Mouse (Mus musculus): ENCODE measurements around the gene Ppm1f. TPM values are rescaled to one million over a fixed set of nuclear protein-coding genes. Genes with fewer than 3 reads are reported as not detected.
"Not testable (repeated sequence)": the region's sequence is repeated elsewhere in the genome, so short reads cannot be mapped to it uniquely, and the experiment has no call there.

The Ppm1f gene
- polyA plus RNA-seq, 1 experiment, result 26.5 TPM

DNA sequence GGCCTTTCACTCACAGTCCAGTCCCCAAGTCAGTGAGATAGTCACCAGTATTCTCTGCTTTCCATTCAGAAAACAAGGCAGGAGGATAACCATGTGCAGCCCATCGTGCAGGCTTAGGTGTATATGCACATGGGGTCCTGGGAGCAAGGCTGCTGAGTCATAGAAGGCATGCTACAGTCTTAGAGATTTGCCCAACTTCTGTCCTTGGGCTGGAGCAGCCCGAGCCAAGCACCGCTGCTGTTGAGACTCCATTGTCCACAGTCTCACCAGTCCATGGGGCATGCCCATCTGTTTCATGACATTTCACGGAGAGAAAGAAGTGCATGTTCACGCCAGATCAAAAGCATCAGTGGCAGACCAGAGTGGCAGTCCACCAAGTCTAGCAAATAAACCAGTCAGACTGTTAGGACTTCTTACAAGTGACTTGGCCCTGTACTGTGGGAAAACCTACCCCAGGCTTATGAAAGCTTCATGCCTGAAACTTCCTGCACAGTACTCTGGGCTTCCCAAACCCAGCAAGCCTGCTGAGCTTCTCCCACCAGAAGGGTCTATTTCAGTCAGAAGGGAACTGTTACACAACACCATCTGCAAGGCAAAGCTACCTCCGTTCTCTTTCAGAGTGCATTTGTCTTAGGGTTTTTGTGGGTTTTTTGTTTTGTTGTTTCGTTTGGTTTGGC, 22.3 kb downstream of the Ppm1f start:
- Histone ChIP-seq H3K4me1 (ENCODE audit: control insufficient read depth, insufficient read depth, low read length) (peaks cover 3% of the 10 kb centered on the region), H3K9me3 (replicated peaks; ENCODE audit: control insufficient read depth, insufficient read depth, low read length, poor library complexity, severe bottlenecking) (no peaks in the 10 kb centered on the region), H3K27ac (ENCODE audit: insufficient read depth, low read length) (no peak overlapping the region), H3K9ac (ENCODE audit: low read depth, poor library complexity, severe bottlenecking) (no peak overlapping the region), H3K27me3 (ENCODE audit: control insufficient read depth, insufficient read depth, low read length, poor library complexity, severe bottlenecking) (no peaks in the 10 kb centered on the region), H3K36me3 (ENCODE audit: control insufficient read depth, insufficient read depth, low read length, poor library complexity, severe bottlenecking) (peaks cover 46% of the 10 kb centered on the region), H3K4me3 (ENCODE audit: low read depth, low read length) (no peak overlapping the region)
- no peak for TF ChIP-seq EP300 (IDR thresholded peaks at IDR 0.05; ENCODE audit: insufficient read depth, low read depth, low read length)
- no peak for TF ChIP-seq POLR2A (IDR thresholded peaks at IDR 0.05; ENCODE audit: insufficient read depth, low read length)
- TF ChIP-seq CTCF (IDR thresholded peaks at IDR 0.05; ENCODE audit: low read depth, low read length), result no peak

DNA sequence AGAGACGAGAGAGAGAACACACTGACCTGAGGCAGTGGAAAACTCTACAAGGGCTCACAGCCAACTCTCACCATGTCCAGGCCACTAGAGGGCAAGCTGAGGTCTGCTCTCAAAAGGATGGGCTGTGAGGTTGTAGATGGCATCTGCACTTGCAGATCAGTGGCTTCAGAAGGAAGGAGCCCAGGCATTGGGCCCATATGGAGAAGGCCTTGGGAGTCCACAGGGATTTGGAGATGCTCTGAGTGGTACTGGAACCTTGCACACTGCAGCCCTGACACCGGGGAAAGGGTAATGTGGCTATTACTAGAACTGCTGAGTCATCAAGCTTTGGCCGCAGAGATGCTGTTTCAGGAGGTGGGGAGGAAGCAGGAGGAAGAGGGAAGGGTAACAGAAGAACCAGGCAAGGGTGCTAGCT, 24.8 kb downstream of the Ppm1f start:
- Histone ChIP-seq H3K27ac (ENCODE audit: insufficient read depth, low read length) (no peak overlapping the region), H3K27me3 (ENCODE audit: control insufficient read depth, insufficient read depth, low read length, poor library complexity, severe bottlenecking) (no peaks in the 10 kb centered on the region), H3K9ac (ENCODE audit: low read depth, poor library complexity, severe bottlenecking) (no peak overlapping the region), H3K9me3 (replicated peaks; ENCODE audit: control insufficient read depth, insufficient read depth, low read length, poor library complexity, severe bottlenecking) (no peaks in the 10 kb centered on the region), H3K4me3 (ENCODE audit: low read depth, low read length) (no peak overlapping the region), H3K4me1 (ENCODE audit: control insufficient read depth, insufficient read depth, low read length) (peaks cover 3% of the 10 kb centered on the region), H3K36me3 (ENCODE audit: control insufficient read depth, insufficient read depth, low read length, poor library complexity, severe bottlenecking) (peaks cover 41% of the 10 kb centered on the region)
- TF ChIP-seq EP300 (IDR thresholded peaks at IDR 0.05; ENCODE audit: insufficient read depth, low read depth, low read length) (no peak), CTCF (IDR thresholded peaks at IDR 0.05; ENCODE audit: low read depth, low read length) (peak; percentile 62)

DNA sequence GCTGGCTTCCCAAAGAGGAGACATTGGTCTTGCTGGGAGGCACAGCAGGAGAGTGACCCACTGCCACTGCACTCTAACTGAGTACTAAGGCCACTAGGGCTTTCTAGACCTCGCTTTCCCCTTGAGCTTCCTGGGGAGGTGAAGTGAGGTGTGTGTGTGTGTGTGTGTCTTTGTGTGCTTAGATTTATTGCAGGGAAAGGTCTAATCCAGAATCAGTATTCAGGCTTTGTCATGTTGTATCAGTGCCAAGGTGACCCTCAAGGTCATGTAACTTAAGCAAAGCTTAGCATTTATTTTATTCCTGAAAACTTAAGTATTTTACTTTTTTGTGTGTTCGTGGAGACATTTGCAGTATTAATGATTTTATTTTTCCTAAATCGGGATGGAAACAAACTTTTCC, 28.2 kb downstream of the Ppm1f start:
- H3K9ac ChIP-seq (ENCODE audit: low read depth, poor library complexity, severe bottlenecking), result no peak overlapping the region
- TF ChIP-seq CTCF (IDR thresholded peaks at IDR 0.05; ENCODE audit: low read depth, low read length) (no peak), POLR2A (IDR thresholded peaks at IDR 0.05; ENCODE audit: insufficient read depth, low read length) (no peak), EP300 (IDR thresholded peaks at IDR 0.05; ENCODE audit: insufficient read depth, low read depth, low read length) (no peak)
- H3K4me3 ChIP-seq (ENCODE audit: low read depth, low read length), result no peak overlapping the region
- H3K36me3 ChIP-seq (ENCODE audit: control insufficient read depth, insufficient read depth, low read length, poor library complexity, severe bottlenecking), result peaks cover 25% of the 10 kb centered on the region
- H3K27ac ChIP-seq (ENCODE audit: insufficient read depth, low read length), result no peak overlapping the region
- no peaks in the 10 kb centered on the region for H3K27me3 ChIP-seq (ENCODE audit: control insufficient read depth, insufficient read depth, low read length, poor library complexity, severe bottlenecking)
- H3K9me3 ChIP-seq (replicated peaks; ENCODE audit: control insufficient read depth, insufficient read depth, low read length, poor library complexity, severe bottlenecking), result no peaks in the 10 kb centered on the region
- peaks cover 3% of the 10 kb centered on the region for H3K4me1 ChIP-seq (ENCODE audit: control insufficient read depth, insufficient read depth, low read length)

DNA sequence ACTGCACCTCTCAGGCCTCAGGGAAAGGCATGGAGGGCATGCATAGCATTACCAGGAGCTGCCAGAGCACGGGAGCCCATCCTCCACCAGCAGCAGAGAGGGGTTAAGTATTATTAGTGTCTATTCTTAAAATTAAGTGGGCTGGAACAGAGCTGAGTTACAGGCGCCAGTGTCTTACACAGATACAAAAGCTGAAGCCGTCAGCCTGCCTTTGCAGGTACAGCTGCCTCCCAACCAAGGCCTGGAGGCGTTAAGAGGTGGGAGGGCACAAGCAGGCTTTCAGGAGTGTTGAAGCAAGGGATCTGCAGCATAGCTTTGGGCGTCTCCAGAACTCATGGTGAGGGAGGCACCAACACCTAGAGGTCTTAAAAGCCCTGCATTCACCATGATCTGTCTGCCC, 30.3 kb downstream of the Ppm1f start:
- no peak overlapping the region for H3K9ac ChIP-seq (ENCODE audit: low read depth, poor library complexity, severe bottlenecking)
- no peak overlapping the region for H3K27ac ChIP-seq (ENCODE audit: insufficient read depth, low read length)
- peaks cover 18% of the 10 kb centered on the region for H3K36me3 ChIP-seq (ENCODE audit: control insufficient read depth, insufficient read depth, low read length, poor library complexity, severe bottlenecking)
- H3K27me3 ChIP-seq (ENCODE audit: control insufficient read depth, insufficient read depth, low read length, poor library complexity, severe bottlenecking), result no peaks in the 10 kb centered on the region
- no peak overlapping the region for H3K4me3 ChIP-seq (ENCODE audit: low read depth, low read length)
- H3K9me3 ChIP-seq (replicated peaks; ENCODE audit: control insufficient read depth, insufficient read depth, low read length, poor library complexity, severe bottlenecking), result no peaks in the 10 kb centered on the region; the same call in 1 of the 2 replicates
- TF ChIP-seq CTCF (IDR thresholded peaks at IDR 0.05; ENCODE audit: low read depth, low read length) (no peak), EP300 (IDR thresholded peaks at IDR 0.05; ENCODE audit: insufficient read depth, low read depth, low read length) (no peak), POLR2A (IDR thresholded peaks at IDR 0.05; ENCODE audit: insufficient read depth, low read length) (no peak)
- no peaks in the 10 kb centered on the region for H3K4me1 ChIP-seq (ENCODE audit: control insufficient read depth, insufficient read depth, low read length)

DNA sequence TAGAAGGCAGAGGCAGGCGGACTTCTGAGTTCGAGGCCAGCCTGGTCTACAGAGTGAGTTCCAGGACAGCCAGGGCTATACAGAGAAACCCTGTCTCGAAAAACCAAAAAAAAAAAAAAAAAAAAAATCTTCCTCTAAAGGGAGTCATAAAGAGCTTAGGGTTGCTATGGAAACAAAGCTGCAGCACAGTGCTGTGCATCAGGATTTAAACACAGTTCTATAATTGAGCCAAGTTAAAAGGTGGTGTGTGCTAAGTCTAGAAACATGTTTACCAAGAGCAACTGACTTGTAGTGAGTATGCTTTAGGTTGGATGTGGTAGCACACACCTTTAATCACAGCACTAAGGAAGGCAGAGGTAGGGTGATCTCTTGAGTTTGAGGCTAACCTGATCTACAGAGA, 32.6 kb downstream of the Ppm1f start:
- H3K9me3 ChIP-seq (replicated peaks; ENCODE audit: control insufficient read depth, insufficient read depth, low read length, poor library complexity, severe bottlenecking), result peaks cover 15% of the 10 kb centered on the region
- H3K27me3 ChIP-seq (ENCODE audit: control insufficient read depth, insufficient read depth, low read length, poor library complexity, severe bottlenecking); H3K36me3 ChIP-seq (ENCODE audit: control insufficient read depth, insufficient read depth, low read length, poor library complexity, severe bottlenecking); H3K4me1 ChIP-seq (ENCODE audit: control insufficient read depth, insufficient read depth, low read length); H3K27ac ChIP-seq (ENCODE audit: insufficient read depth, low read length); H3K9ac ChIP-seq (ENCODE audit: low read depth, poor library complexity, severe bottlenecking); H3K4me3 ChIP-seq (ENCODE audit: low read depth, low read length): not testable (repeated sequence)

DNA sequence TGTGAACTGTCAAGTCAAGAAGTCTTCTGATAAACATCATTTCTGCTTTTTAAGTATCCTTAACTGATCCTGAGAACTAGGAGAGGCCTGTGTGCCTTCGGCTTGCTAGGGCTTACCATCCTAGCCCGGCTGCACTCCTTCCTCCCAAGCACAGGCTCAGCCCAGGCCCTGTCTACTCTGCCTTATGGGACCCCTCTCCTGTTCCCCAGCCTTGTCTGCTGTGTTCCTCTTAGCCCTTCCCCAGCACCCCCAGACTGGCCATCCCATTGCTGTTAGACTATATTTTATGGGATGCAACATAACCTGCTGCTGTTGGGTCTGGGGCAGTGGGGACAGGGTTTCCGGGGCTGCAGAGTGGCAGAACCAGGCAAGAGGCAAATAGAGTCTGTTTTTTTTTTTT, 34.1 kb downstream of the Ppm1f start:
- Histone ChIP-seq H3K36me3 (ENCODE audit: control insufficient read depth, insufficient read depth, low read length, poor library complexity, severe bottlenecking) (no peaks in the 10 kb centered on the region), H3K27me3 (ENCODE audit: control insufficient read depth, insufficient read depth, low read length, poor library complexity, severe bottlenecking) (no peaks in the 10 kb centered on the region), H3K4me1 (ENCODE audit: control insufficient read depth, insufficient read depth, low read length) (no peaks in the 10 kb centered on the region), H3K9ac (ENCODE audit: low read depth, poor library complexity, severe bottlenecking) (no peak overlapping the region), H3K4me3 (ENCODE audit: low read depth, low read length) (no peak overlapping the region), H3K27ac (ENCODE audit: insufficient read depth, low read length) (no peak overlapping the region), H3K9me3 (replicated peaks; ENCODE audit: control insufficient read depth, insufficient read depth, low read length, poor library complexity, severe bottlenecking) (peaks cover 21% of the 10 kb centered on the region)
- TF ChIP-seq POLR2A (IDR thresholded peaks at IDR 0.05; ENCODE audit: insufficient read depth, low read length), result no peak
- TF ChIP-seq EP300 (IDR thresholded peaks at IDR 0.05; ENCODE audit: insufficient read depth, low read depth, low read length), result no peak
- TF ChIP-seq CTCF (IDR thresholded peaks at IDR 0.05; ENCODE audit: low read depth, low read length), result no peak
